Mouse (Mus musculus): ENCODE data around the gene Exph5.

DNA sequence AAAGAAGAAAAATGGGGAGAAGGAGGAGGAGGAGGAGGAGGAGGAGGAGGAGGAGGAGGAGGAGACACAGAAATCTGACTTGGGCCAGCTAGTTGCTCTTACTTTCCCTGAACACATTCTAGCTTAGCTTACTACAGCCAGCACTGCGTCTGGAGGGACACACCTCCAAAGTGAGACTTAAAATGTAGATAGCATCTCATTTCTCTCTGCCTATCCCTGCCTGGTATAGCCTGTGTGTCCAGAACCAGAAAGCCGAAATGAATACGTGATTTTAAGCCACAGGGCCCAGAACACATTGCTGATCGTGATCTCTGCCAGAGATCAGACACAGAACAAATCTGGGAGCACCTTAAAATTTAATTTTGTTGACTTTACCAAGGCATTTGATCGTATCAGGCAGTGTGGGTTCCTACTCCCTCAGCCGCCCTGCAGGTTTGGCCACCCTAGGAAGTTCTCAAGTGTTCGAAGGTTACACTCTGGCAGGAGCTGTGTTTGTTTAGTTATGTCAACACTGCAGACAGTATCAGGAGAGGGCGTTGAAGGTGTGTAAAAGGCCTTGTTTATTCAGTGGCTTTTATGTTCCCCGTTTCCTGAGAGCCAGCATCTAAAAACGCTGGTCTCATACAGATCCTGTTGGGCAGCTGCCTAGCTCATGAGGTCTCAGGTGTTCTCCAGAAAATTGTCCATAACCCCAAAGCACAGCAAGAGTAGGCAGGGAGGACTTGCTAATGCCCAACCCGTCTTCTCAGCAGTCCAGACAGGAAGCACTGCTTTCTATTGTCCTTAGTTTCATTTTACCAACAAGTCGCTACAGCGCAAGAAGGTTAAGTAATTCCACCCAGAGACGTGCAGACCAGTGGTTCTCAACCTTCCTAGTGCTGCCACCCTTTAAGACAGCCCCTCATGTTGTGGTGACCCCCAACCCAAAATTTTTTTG, 55.0 kb downstream of the Exph5 start:
- TF ChIP-seq CTCF (IDR thresholded peaks at IDR 0.05; ENCODE audit: low read depth) (no peak), EP300 (IDR thresholded peaks at IDR 0.05; ENCODE audit: low read depth) (no peak)
